Mouse (Mus musculus) forebrain, postnatal 0 days (tissue): ENCODE results near the gene Lama5. TPM values are rescaled to one million over a fixed set of nuclear protein-coding genes. Genes with fewer than 3 reads are reported as not detected.

Experiments
- ATAC-seq: fragments of 200-750 bp; cut with Nextera tagmentation; 2 replicates; pipeline ENCODE4 v1.8.0; 2017; ENCODE audit warnings: mild to moderate bottlenecking, moderate library complexity
- DNase-seq: peaks from one replicate; pipeline ENCODE4 v3.0.0-alpha.2; 2015
- H3K27ac ChIP-seq: fragments of 300-500 bp; sonication (generic); 2 replicates; pipeline ENCODE4 v1.5.1; 2014; ENCODE audit warnings: low read depth, mild to moderate bottlenecking, antibody characterized with exemption, low read length, moderate library complexity, mixed read lengths
- H3K27me3 ChIP-seq: fragments of 300-500 bp; sonication (generic); 2 replicates; pipeline ENCODE4 v1.6.1; 2014; ENCODE audit warnings: mild to moderate bottlenecking, low read length, mixed read lengths; ENCODE audit not compliant: insufficient read depth
- H3K36me3 ChIP-seq: fragments of 300-500 bp; sonication (generic); 2 replicates; pipeline ENCODE4 v1.6.1; 2014; ENCODE audit warnings: mild to moderate bottlenecking, moderate library complexity; ENCODE audit not compliant: insufficient read depth
- H3K4me1 ChIP-seq: fragments of 300-500 bp; sonication (generic); 2 replicates; pipeline ENCODE4 v1.6.1; 2014; ENCODE audit warnings: antibody characterized with exemption; ENCODE audit not compliant: insufficient read depth
- H3K4me2 ChIP-seq: fragments of 300-500 bp; sonication (generic); 2 replicates; pipeline ENCODE4 v1.6.1; 2014; ENCODE audit warnings: low read depth, mild to moderate bottlenecking, moderate library complexity
- H3K4me3 ChIP-seq: fragments of 300-500 bp; sonication (generic); 2 replicates; pipeline ENCODE4 v1.5.1; 2014; ENCODE audit warnings: low read depth, low read length, mixed read lengths
- H3K9ac ChIP-seq: fragments of 300-500 bp; sonication (generic); 2 replicates; pipeline ENCODE4 v1.6.1; 2014; ENCODE audit warnings: mild to moderate bottlenecking
- H3K9me3 ChIP-seq: fragments of 300-500 bp; sonication (generic); 2 replicates; pipeline ENCODE4 v1.6.1; 2016; ENCODE audit warnings: low read length
- CTCF ChIP-seq: sonication (generic); IDR thresholded peaks from 2 replicates; pipeline ENCODE4 v1.5.1; 2016; ENCODE audit warnings: antibody characterized with exemption, control low read depth, low read depth
- WGBS: fragments of 180-500 bp; shearing (Covaris S2); extraction: QIAGEN DNeasy Blood & Tissue Kit; methylation state at CpG from one replicate; pipeline ENCODE4 v1.1.7; 2014; 5-methylcytosine and 5-hydroxymethylcytosine counted together
- polyA plus RNA-seq: library from polyadenylated mRNA; unstranded; fragments of >200 nt; fragmentation: Nextera tagmentation; extraction: Ambion mirVana; gene quantifications from 2 replicates; pipeline ENCODE4 v1.2.1, GENCODE M21; 2015
- total RNA-seq: library from RNA; depleted of rRNA; stranded (reverse); fragments of >200 nt; gene quantifications from 2 replicates; pipeline ENCODE4 v1.2.3, GENCODE M21; 2014

The Lama5 gene
- total and polyA plus RNA-seq, 2 experiments from 2014 or later: 1.4 to 8.9 TPM

- Histone ChIP-seq H3K27me3 (no peaks in the 10 kb centered on the region), H3K4me2 (peak overlapping the region; percentile 63), H3K36me3 (peaks cover 26% of the 10 kb centered on the region), H3K4me3 (no peak overlapping the region), H3K4me1 (peaks cover 25% of the 10 kb centered on the region), H3K9me3 (no peaks in the 10 kb centered on the region), H3K9ac (no peak overlapping the region), H3K27ac (peak overlapping the region; percentile 91; the same call in 1 of the 2 replicates)
- ATAC-seq (no peak), DNase-seq (peak; percentile 34)
- TF ChIP-seq CTCF: no peak
- WGBS: 68% methylated on average over 11 of the region's 11 CpGs
These were observed 55.4 kb downstream of the Lama5 start for GRCm38 (mm10) chr2:180170151-180170805.

- H3K27me3 ChIP-seq: no peaks in the 10 kb centered on the region
- ATAC-seq (no peak), DNase-seq (no peak)
- no peak overlapping the region for H3K4me3 ChIP-seq
- no peak overlapping the region for H3K27ac ChIP-seq
- no peak overlapping the region for H3K9ac ChIP-seq
- no peak overlapping the region for H3K4me2 ChIP-seq
- peaks cover 25% of the 10 kb centered on the region for H3K36me3 ChIP-seq
- peaks cover 11% of the 10 kb centered on the region for H3K4me1 ChIP-seq
- no peak for TF ChIP-seq CTCF
- H3K9me3 ChIP-seq: no peaks in the 10 kb centered on the region
- 85% methylated on average over 2 of the region's 2 CpGs for WGBS
These were observed 58.8 kb downstream of the Lama5 start for GRCm38 (mm10) chr2:180166869-180167268.

- no peak overlapping the region for H3K4me2 ChIP-seq
- WGBS: 75% methylated on average over 2 of the region's 2 CpGs
- no peak for DNase-seq
- no peak for TF ChIP-seq CTCF
- no peak for ATAC-seq
- no peak overlapping the region for H3K9ac ChIP-seq
- no peaks in the 10 kb centered on the region for H3K27me3 ChIP-seq
- H3K4me3 ChIP-seq: no peak overlapping the region
- no peaks in the 10 kb centered on the region for H3K9me3 ChIP-seq
- H3K36me3 ChIP-seq: peaks cover 34% of the 10 kb centered on the region
- peaks cover 8% of the 10 kb centered on the region for H3K4me1 ChIP-seq
- H3K27ac ChIP-seq: no peak overlapping the region
These were observed 59.8 kb downstream of the Lama5 start for GRCm38 (mm10) chr2:180165855-180166254.

- no peak for TF ChIP-seq CTCF
These were observed 67.0 kb downstream of the Lama5 start for GRCm38 (mm10) chr2:180158627-180159026.

GRCm38 (mm10) chr2:180154796-180155195, 70.9 kb downstream of the Lama5 start:
- Histone ChIP-seq H3K9ac (no peak overlapping the region), H3K27ac (no peak overlapping the region), H3K4me1 (no peaks in the 10 kb centered on the region), H3K4me2 (no peak overlapping the region), H3K36me3 (peaks cover 69% of the 10 kb centered on the region), H3K9me3 (no peaks in the 10 kb centered on the region), H3K4me3 (no peak overlapping the region), H3K27me3 (no peaks in the 10 kb centered on the region)
- no peak for TF ChIP-seq CTCF
- WGBS: 79% methylated on average over 3 of the region's 3 CpGs
- ATAC-seq (no peak), DNase-seq (no peak)

More at GRCm38 (mm10) chr2:180158627-180159026, 67.0 kb downstream of the Lama5 start:
- no peak for DNase-seq
- no peak for ATAC-seq
- Histone ChIP-seq H3K9ac (no peak overlapping the region), H3K27ac (no peak overlapping the region), H3K27me3 (no peaks in the 10 kb centered on the region), H3K9me3 (no peaks in the 10 kb centered on the region), H3K4me1 (no peaks in the 10 kb centered on the region), H3K36me3 (peaks cover 82% of the 10 kb centered on the region), H3K4me3 (no peak overlapping the region), H3K4me2 (no peak overlapping the region)
- WGBS: 92% methylated on average over 3 of the region's 3 CpGs

- H3K27ac ChIP-seq: no peak overlapping the region
- ATAC-seq: no peak
- H3K4me2 ChIP-seq: no peak overlapping the region
- H3K27me3 ChIP-seq: no peaks in the 10 kb centered on the region
- H3K4me3 ChIP-seq: no peak overlapping the region
- H3K9ac ChIP-seq: no peak overlapping the region
- 89% methylated on average over 9 of the region's 9 CpGs for WGBS
- H3K9me3 ChIP-seq: no peaks in the 10 kb centered on the region
- no peaks in the 10 kb centered on the region for H3K4me1 ChIP-seq
- DNase-seq: no peak
- H3K36me3 ChIP-seq: peaks cover 71% of the 10 kb centered on the region
- no peak for TF ChIP-seq CTCF
These were observed 77.1 kb downstream of the Lama5 start for GRCm38 (mm10) chr2:180148551-180148950.

- H3K36me3 ChIP-seq: peaks cover 72% of the 10 kb centered on the region
- ATAC-seq (0 out of 2 replicates have a peak, but pooled peaks have one; percentile 36), DNase-seq (peak; percentile 12)
- H3K4me2 ChIP-seq: no peak overlapping the region
- no peak overlapping the region for H3K4me3 ChIP-seq
- H3K9ac ChIP-seq: no peak overlapping the region
- H3K27me3 ChIP-seq: no peaks in the 10 kb centered on the region
- WGBS: 71% methylated on average over 6 of the region's 6 CpGs
- no peaks in the 10 kb centered on the region for H3K9me3 ChIP-seq
- TF ChIP-seq CTCF: no peak
- H3K27ac ChIP-seq: no peak overlapping the region
- H3K4me1 ChIP-seq: no peaks in the 10 kb centered on the region
These were observed 78.3 kb downstream of the Lama5 start for GRCm38 (mm10) chr2:180147379-180147778.
